Mouse (Mus musculus): ENCODE measurements around the gene Thsd1. TPM values are rescaled to one million over a fixed set of nuclear protein-coding genes. Genes with fewer than 3 reads are reported as not detected.
A peak's percentile ranks its signal among the peaks of the same experiment; 100 is the strongest.

The Thsd1 gene
- polyA plus RNA-seq, 1 experiment, result 2.7 TPM

GRCm38 (mm10) chr8:22245663-22246062 is 18.6 kb downstream of the Thsd1 start:
- Histone ChIP-seq H3K4me1 (ENCODE audit: control insufficient read depth, insufficient read depth, low read length) (no peaks in the 10 kb centered on the region), H3K27me3 (replicated peaks; ENCODE audit: control insufficient read depth, insufficient read depth, low read length) (no peaks in the 10 kb centered on the region), H3K4me3 (ENCODE audit: insufficient read depth, low read depth, low read length) (no peak overlapping the region), H3K36me3 (ENCODE audit: control insufficient read depth, insufficient read depth, low read length) (no peaks in the 10 kb centered on the region), H3K27ac (ENCODE audit: insufficient read depth, low read depth, low read length) (no peak overlapping the region)
- 80% methylated on average over 1 of the region's 1 CpGs for WGBS
- no peak for TF ChIP-seq POLR2A (IDR thresholded peaks at IDR 0.05; ENCODE audit: low read depth, low read length)
- no peak for TF ChIP-seq CTCF (conservative IDR thresholded peaks at IDR 0.05; ENCODE audit: insufficient read depth, insufficient read length, low read depth, low read length)
- DNase-seq, result no peak

GRCm38 (mm10) chr8:22247956-22248355 is 20.8 kb downstream of the Thsd1 start:
- Histone ChIP-seq H3K27me3 (replicated peaks; ENCODE audit: control insufficient read depth, insufficient read depth, low read length) (no peaks in the 10 kb centered on the region), H3K27ac (ENCODE audit: insufficient read depth, low read depth, low read length) (no peak overlapping the region), H3K4me1 (ENCODE audit: control insufficient read depth, insufficient read depth, low read length) (no peaks in the 10 kb centered on the region), H3K36me3 (ENCODE audit: control insufficient read depth, insufficient read depth, low read length) (no peaks in the 10 kb centered on the region), H3K4me3 (ENCODE audit: insufficient read depth, low read depth, low read length) (no peak overlapping the region)
- no peak for TF ChIP-seq CTCF (conservative IDR thresholded peaks at IDR 0.05; ENCODE audit: insufficient read depth, insufficient read length, low read depth, low read length)
- no peak for TF ChIP-seq POLR2A (IDR thresholded peaks at IDR 0.05; ENCODE audit: low read depth, low read length)
- DNase-seq, result no peak
- 87% methylated on average over 12 of the region's 12 CpGs for WGBS

GRCm38 (mm10) chr8:22249080-22249479 is 22.0 kb downstream of the Thsd1 start:
- Histone ChIP-seq H3K27me3 (replicated peaks; ENCODE audit: control insufficient read depth, insufficient read depth, low read length) (no peaks in the 10 kb centered on the region), H3K36me3 (ENCODE audit: control insufficient read depth, insufficient read depth, low read length) (no peaks in the 10 kb centered on the region; the same call in 1 of the 2 replicates), H3K27ac (ENCODE audit: insufficient read depth, low read depth, low read length) (no peak overlapping the region), H3K4me1 (ENCODE audit: control insufficient read depth, insufficient read depth, low read length) (no peaks in the 10 kb centered on the region), H3K4me3 (ENCODE audit: insufficient read depth, low read depth, low read length) (no peak overlapping the region)
- no peak for DNase-seq
- TF ChIP-seq CTCF (conservative IDR thresholded peaks at IDR 0.05; ENCODE audit: insufficient read depth, insufficient read length, low read depth, low read length), result no peak
- TF ChIP-seq POLR2A (IDR thresholded peaks at IDR 0.05; ENCODE audit: low read depth, low read length), result no peak
- 72% methylated on average over 9 of the region's 9 CpGs for WGBS

GRCm38 (mm10) chr8:22258946-22259450 is 31.9 kb downstream of the Thsd1 start:
- 84% methylated on average over 18 of the region's 18 CpGs for WGBS
- DNase-seq, result no peak
- no peaks in the 10 kb centered on the region for H3K4me1 ChIP-seq (ENCODE audit: control insufficient read depth, insufficient read depth, low read length)
- no peaks in the 10 kb centered on the region for H3K27me3 ChIP-seq (replicated peaks; ENCODE audit: control insufficient read depth, insufficient read depth, low read length)
- H3K4me3 ChIP-seq (ENCODE audit: insufficient read depth, low read depth, low read length), result no peak overlapping the region
- H3K36me3 ChIP-seq (ENCODE audit: control insufficient read depth, insufficient read depth, low read length), result no peaks in the 10 kb centered on the region; the same call in 1 of the 2 replicates
- no peak for TF ChIP-seq CTCF (conservative IDR thresholded peaks at IDR 0.05; ENCODE audit: insufficient read depth, insufficient read length, low read depth, low read length)
- TF ChIP-seq POLR2A (IDR thresholded peaks at IDR 0.05; ENCODE audit: low read depth, low read length), result no peak
- no peak overlapping the region for H3K27ac ChIP-seq (ENCODE audit: insufficient read depth, low read depth, low read length)

DNA sequence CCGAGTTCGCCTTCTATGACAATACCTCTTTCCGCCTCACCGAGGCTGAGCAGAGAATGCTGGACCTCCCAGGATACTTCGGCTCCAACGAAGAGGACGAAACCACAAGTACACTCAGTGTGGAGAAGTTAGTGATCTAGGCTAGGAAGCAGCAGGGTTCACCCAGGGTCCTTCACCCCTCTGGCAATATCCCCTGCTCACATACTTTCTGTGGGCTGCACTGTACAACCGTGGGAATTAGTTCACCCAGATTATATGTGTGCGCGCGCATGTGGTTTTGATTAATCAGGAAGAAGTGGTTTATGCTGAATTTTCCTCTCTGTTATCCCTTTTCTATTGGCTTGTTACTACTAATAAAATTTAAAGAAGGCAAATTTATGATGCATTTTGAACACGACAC is 32.4 kb downstream of the Thsd1 start:
- Histone ChIP-seq H3K36me3 (ENCODE audit: control insufficient read depth, insufficient read depth, low read length) (no peaks in the 10 kb centered on the region), H3K27ac (ENCODE audit: insufficient read depth, low read depth, low read length) (no peak overlapping the region), H3K27me3 (replicated peaks; ENCODE audit: control insufficient read depth, insufficient read depth, low read length) (no peaks in the 10 kb centered on the region), H3K4me1 (ENCODE audit: control insufficient read depth, insufficient read depth, low read length) (no peaks in the 10 kb centered on the region), H3K4me3 (ENCODE audit: insufficient read depth, low read depth, low read length) (no peak overlapping the region)
- 78% methylated on average over 12 of the region's 12 CpGs for WGBS
- TF ChIP-seq POLR2A (IDR thresholded peaks at IDR 0.05; ENCODE audit: low read depth, low read length) (no peak), CTCF (conservative IDR thresholded peaks at IDR 0.05; ENCODE audit: insufficient read depth, insufficient read length, low read depth, low read length) (no peak)
- DNase-seq, result no peak

GRCm38 (mm10) chr8:22260091-22260722 is 33.1 kb downstream of the Thsd1 start:
- Histone ChIP-seq H3K4me3 (ENCODE audit: insufficient read depth, low read depth, low read length) (no peak overlapping the region), H3K27ac (ENCODE audit: insufficient read depth, low read depth, low read length) (no peak overlapping the region), H3K27me3 (replicated peaks; ENCODE audit: control insufficient read depth, insufficient read depth, low read length) (no peaks in the 10 kb centered on the region), H3K4me1 (ENCODE audit: control insufficient read depth, insufficient read depth, low read length) (no peaks in the 10 kb centered on the region), H3K36me3 (ENCODE audit: control insufficient read depth, insufficient read depth, low read length) (no peaks in the 10 kb centered on the region)
- TF ChIP-seq POLR2A (IDR thresholded peaks at IDR 0.05; ENCODE audit: low read depth, low read length) (no peak), CTCF (conservative IDR thresholded peaks at IDR 0.05; ENCODE audit: insufficient read depth, insufficient read length, low read depth, low read length) (no peak)
- WGBS, result 42% methylated on average over 9 of the region's 9 CpGs
- peak; percentile 12 for DNase-seq

GRCm38 (mm10) chr8:22262267-22262666 is 35.2 kb downstream of the Thsd1 start:
- no peak for DNase-seq
- H3K36me3 ChIP-seq (ENCODE audit: control insufficient read depth, insufficient read depth, low read length), result no peaks in the 10 kb centered on the region
- no peak for TF ChIP-seq POLR2A (IDR thresholded peaks at IDR 0.05; ENCODE audit: low read depth, low read length)
- TF ChIP-seq CTCF (conservative IDR thresholded peaks at IDR 0.05; ENCODE audit: insufficient read depth, insufficient read length, low read depth, low read length), result no peak
- 84% methylated on average over 3 of the region's 3 CpGs for WGBS
- no peak overlapping the region for H3K4me3 ChIP-seq (ENCODE audit: insufficient read depth, low read depth, low read length)
- no peaks in the 10 kb centered on the region for H3K4me1 ChIP-seq (ENCODE audit: control insufficient read depth, insufficient read depth, low read length)
- H3K27ac ChIP-seq (ENCODE audit: insufficient read depth, low read depth, low read length), result no peak overlapping the region
- H3K27me3 ChIP-seq (replicated peaks; ENCODE audit: control insufficient read depth, insufficient read depth, low read length), result no peaks in the 10 kb centered on the region

All from kidney, adult 2 months (tissue).